Mouse (Mus musculus): Measurements from ENCODE around the gene Hhat.

- no peak for TF ChIP-seq CTCF (IDR thresholded peaks at IDR 0.05; ENCODE audit: low read depth)
- TF ChIP-seq EP300 (IDR thresholded peaks at IDR 0.05; ENCODE audit: low read depth) = no peak
Observed at GRCm38 (mm10) chr1:192742394-192743251, 28.4 kb downstream of the Hhat start.

All from heart, postnatal 0 days (tissue).